Mouse (Mus musculus) adrenal gland, adult 2 months (tissue): ENCODE data around the gene Asb8. TPM values are rescaled to one million over a fixed set of nuclear protein-coding genes. Genes with fewer than 3 reads are reported as not detected.

Experiments
- DNase-seq: peaks from one replicate; pipeline ENCODE4 v3.0.0; 2021
- long read RNA-seq: library from polyadenylated mRNA; stranded (forward); transcript quantifications from one replicate; pipeline ENCODE4 v2.0.0, GENCODE M21; 2021
- polyA plus RNA-seq: library from polyadenylated mRNA; depleted of rRNA; stranded (reverse); fragments of >200 nt; gene quantifications from 2 replicates; pipeline ENCODE4 v1.2.3, GENCODE M21; 2012; rRNA removed
- total RNA-seq, 2 experiments: library from RNA; stranded (reverse); gene quantifications; 2 replicates each; pipeline ENCODE4 v1.2.3; 2021

Gene Asb8
- 10 to 100 TPM; 37.3 to 43.0 TPM for total RNA-seq
- polyA plus RNA-seq, result 25.3 and 28.5 TPM in 2 replicates
- long read RNA-seq, transcript Asb8-202 (4 exons, 1,100 nt), result major isoform, 17 of 31 reads
- long read RNA-seq, transcript Asb8-201 (4 exons, 1,049 nt), result minor isoform, 11 of 31 reads
- long read RNA-seq, partial matches to known transcripts, result 2 of 31 reads
- long read RNA-seq, other reads (novel, unspliced or antisense), result 1 of 31 reads

GRCm38 (mm10) chr15:98165525-98165924 lies at the start of gene Asb8:
TSS of gene Asb8 (minus strand) at chr15:98165625.
- no peak for DNase-seq

GRCm38 (mm10) chr15:98214130-98214529 lies 48.7 kb upstream of the Asb8 start:
- DNase-seq, result no peak

- DNase-seq, result peak; percentile 17
Observed at GRCm38 (mm10) chr15:98213336-98213870, 48.0 kb upstream of the Asb8 start.

- DNase-seq, result no peak
Observed at GRCm38 (mm10) chr15:98209676-98210075, 44.3 kb upstream of the Asb8 start.

DNA sequence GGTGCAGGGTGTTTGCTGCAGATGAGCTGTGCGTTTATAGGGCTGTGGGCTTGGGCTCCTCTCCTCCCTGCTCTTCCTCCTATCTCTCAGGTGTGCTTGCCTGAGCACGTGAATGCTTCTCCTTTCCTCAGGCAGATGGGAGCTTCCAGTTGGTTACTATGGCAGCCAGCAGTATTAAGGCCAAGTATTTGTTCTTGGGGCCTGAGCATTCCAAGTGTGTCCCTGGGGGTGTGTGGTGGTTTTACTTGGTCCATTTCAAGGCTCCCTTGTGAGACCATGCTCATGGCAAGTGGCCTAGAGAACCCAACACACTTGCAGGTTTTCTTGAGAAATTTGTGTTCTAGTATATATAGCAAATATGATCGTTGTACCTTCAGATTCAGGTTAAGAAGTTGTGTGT lies 30.0 kb upstream of the Asb8 start, which contains the start of gene Olfr288:
Gene Olfr288, minus strand, starts transcription at position 101 of the 400 bp plus-strand sequence.
- DNase-seq, result no peak

GRCm38 (mm10) chr15:98184456-98184855 lies 19.0 kb upstream of the Asb8 start:
- no peak for DNase-seq

- no peak for DNase-seq
Observed at GRCm38 (mm10) chr15:98181856-98182570, 16.6 kb upstream of the Asb8 start.

DNA sequence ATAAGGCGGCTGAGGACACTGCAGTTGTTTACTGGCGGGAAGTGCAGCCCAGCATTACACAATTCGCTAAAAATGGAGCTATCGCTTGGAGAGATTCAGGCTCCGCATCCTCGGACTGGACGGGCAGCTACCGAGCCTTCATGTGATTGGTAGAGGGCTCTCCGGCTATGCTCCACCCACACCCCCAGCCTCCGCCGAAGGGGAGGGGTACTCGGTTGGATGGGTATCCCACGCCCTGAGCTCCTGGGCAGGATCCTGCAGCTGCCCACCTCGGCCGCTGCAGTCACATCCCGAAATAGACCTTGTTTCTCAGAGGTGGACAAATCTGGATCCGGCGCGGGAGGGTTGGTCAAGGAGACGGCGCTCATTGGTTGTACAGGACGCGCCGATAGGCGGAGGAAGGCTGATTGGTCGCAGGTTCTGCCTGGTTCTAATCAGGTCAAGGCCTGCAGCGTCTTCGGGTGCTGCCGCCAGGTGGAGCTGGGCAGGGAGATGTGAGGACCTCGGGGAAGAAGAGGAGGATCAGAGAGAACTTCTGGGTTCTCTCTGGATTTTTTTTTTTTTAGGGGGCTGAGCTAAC lies 15.8 kb upstream of the Asb8 start:
- DNase-seq, result peak; percentile 95

DNA sequence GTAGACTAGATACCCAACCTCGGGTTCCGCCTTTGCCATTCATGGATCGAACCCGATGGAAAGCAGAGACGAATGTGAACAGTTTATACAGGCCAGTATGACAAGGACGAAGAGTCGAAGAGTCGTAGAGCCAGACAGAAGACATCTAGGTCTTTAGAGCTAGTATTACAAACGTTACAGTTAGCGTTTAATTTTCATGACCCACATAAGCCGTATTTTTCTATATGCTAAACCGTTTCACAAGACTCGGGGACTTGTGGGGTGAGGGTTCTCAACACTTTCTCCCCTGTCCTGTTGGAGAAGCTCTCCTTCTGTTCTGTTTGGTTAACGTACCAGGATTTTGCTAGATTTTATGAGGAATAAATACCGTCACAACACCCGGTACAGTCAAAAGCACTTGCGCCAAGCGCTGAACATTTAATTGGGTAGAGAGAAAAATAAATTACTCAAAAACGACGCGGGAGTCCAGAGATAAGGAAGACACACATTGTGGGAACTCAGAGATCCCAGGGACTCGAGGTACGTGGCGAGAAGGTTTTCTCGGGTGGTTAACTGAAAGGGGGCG lies 15.2 kb upstream of the Asb8 start:
- DNase-seq, result no peak

DNA sequence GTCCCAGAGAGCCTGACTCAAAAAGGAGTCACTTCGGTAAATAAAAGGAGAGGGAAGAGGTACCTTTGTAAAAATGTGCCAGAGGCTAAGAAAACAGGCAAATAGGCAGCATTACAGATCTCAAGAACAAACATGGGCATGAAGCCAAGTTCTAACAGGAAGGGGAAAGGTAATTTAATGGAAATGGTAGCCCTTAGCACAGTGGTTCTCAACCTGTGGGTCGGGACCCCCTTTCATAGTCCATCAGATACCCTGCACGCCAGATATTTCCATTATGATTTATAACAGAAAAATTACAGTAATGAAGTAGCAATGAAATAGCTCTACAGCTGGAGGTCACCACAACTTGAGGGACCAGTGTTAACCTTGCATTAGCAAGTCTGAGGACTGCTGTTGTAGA lies 11.9 kb upstream of the Asb8 start:
- no peak for DNase-seq

GRCm38 (mm10) chr15:98173821-98174220 lies 8.4 kb upstream of the Asb8 start:
- no peak for DNase-seq

GRCm38 (mm10) chr15:98172113-98172512 lies 6.7 kb upstream of the Asb8 start:
- DNase-seq, result no peak

GRCm38 (mm10) chr15:98170917-98171316 lies 5.5 kb upstream of the Asb8 start:
- no peak for DNase-seq

- no peak for DNase-seq
Observed at GRCm38 (mm10) chr15:98170365-98170764, 4.9 kb upstream of the Asb8 start.

GRCm38 (mm10) chr15:98168622-98169004 lies 3.2 kb upstream of the Asb8 start:
- DNase-seq, result no peak

- peak; percentile 82 for DNase-seq
Observed at GRCm38 (mm10) chr15:98167645-98168621, 2.5 kb upstream of the Asb8 start.

GRCm38 (mm10) chr15:98166963-98167644 lies 1.7 kb upstream of the Asb8 start, which contains the start of gene Ccdc184:
TSS of gene Ccdc184 (plus strand) at chr15:98167158.
- DNase-seq, result no peak

GRCm38 (mm10) chr15:98162561-98162960 lies 2.9 kb downstream of the Asb8 start:
- DNase-seq, result no peak

GRCm38 (mm10) chr15:98161026-98161805 lies 4.2 kb downstream of the Asb8 start:
- DNase-seq, result no peak

- DNase-seq, result no peak
Observed at GRCm38 (mm10) chr15:98157253-98157652, 8.2 kb downstream of the Asb8 start.
